Mouse (Mus musculus) cortical plate, adult 2 months (tissue): ENCODE data around the gene Gng8.

ENCODE experiments used
- CTCF ChIP-seq: fragments of 200-500 bp; IDR thresholded peaks from 2 replicates; pipeline ENCODE4 v1.5.1; 2011; ENCODE audit warnings: mild to moderate bottlenecking, control low read depth, low read length; ENCODE audit not compliant: insufficient read depth; ENCODE audit errors: extremely low read depth
- POLR2A ChIP-seq: fragments of 200-500 bp; IDR thresholded peaks from 2 replicates; pipeline ENCODE4 v1.6.1; 2011; ENCODE audit warnings: mild to moderate bottlenecking, low read length, control low read depth; ENCODE audit not compliant: insufficient read depth; ENCODE audit errors: extremely low read depth

DNA sequence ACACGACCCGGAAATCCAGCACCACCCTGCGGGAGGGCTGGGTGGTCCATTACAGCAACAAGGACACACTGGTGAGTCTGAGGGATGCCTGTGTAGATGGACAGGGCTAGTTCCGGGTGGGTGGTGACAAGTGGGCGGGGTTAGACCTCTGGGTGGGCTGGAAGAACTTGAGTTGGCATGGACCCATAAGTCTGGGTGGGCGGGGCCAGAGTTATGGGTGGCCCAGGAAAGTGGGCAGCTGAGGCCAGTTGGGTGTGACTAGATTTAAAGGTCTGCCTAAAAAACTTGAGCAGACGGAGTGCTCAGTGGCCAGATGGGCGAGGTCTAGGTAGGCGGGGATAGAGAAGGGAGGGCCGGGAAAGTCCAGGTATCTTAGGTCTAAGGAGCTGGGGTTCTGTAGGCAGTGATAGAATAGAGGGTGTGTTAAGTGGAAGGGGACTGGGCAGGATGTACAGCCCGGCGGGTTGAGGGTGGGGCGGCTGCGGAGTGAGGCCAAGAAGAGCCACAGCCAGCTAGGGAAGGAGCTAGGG, 38.2 kb upstream of the Gng8 start:
- TF ChIP-seq CTCF (no peak), POLR2A (no peak)
